Mouse (Mus musculus) heart, embryonic 13.5 days (tissue): ENCODE data around the gene Olfr20. TPM values are rescaled to one million over a fixed set of nuclear protein-coding genes. Genes with fewer than 3 reads are reported as not detected.
"Not testable (repeated sequence)": the region's sequence is repeated elsewhere in the genome, so short reads cannot be mapped to it uniquely, and the experiment has no call there.

Source experiments
- ATAC-seq: fragments of 200-750 bp; cut with Nextera tagmentation; 2 replicates; pipeline ENCODE4 v1.8.0; 2017; ENCODE audit warnings: moderate TSS enrichment; ENCODE audit not compliant: insufficient number of reproducible peaks, low FRiP score, low TSS enrichment; ENCODE audit errors: extremely low read depth
- H3K27ac ChIP-seq: fragments of 300-500 bp; sonication (generic); replicated peaks from 2 replicates; pipeline ENCODE4 v1.5.1; 2015; ENCODE audit warnings: moderate library complexity, mild to moderate bottlenecking, inconsistent platforms
- H3K27me3 ChIP-seq: fragments of 300-500 bp; sonication (generic); replicated peaks from 2 replicates; pipeline ENCODE4 v1.6.1; 2015; ENCODE audit warnings: mild to moderate bottlenecking, inconsistent platforms
- H3K36me3 ChIP-seq: fragments of 300-500 bp; sonication (generic); 2 replicates; pipeline ENCODE4 v1.6.1; 2015; ENCODE audit warnings: mild to moderate bottlenecking, inconsistent platforms
- H3K4me1 ChIP-seq: fragments of 300-500 bp; sonication (generic); 2 replicates; pipeline ENCODE4 v1.6.1; 2015; ENCODE audit warnings: inconsistent platforms
- H3K4me2 ChIP-seq: fragments of 300-500 bp; sonication (generic); 2 replicates; pipeline ENCODE4 v1.6.1; 2015; ENCODE audit warnings: inconsistent platforms, mild to moderate bottlenecking, moderate library complexity
- H3K4me3 ChIP-seq: fragments of 300-500 bp; sonication (generic); 2 replicates; pipeline ENCODE4 v1.5.1; 2015; ENCODE audit warnings: moderate library complexity, mild to moderate bottlenecking, inconsistent platforms
- H3K9ac ChIP-seq: fragments of 300-500 bp; sonication (generic); 2 replicates; pipeline ENCODE4 v1.6.1; 2015; ENCODE audit warnings: inconsistent platforms, mild to moderate bottlenecking, moderate library complexity
- H3K9me3 ChIP-seq: fragments of 300-500 bp; sonication (generic); 2 replicates; pipeline ENCODE4 v1.6.1; 2016; ENCODE audit warnings: inconsistent platforms
- WGBS: fragments of 180-500 bp; shearing (Covaris S2); methylation state at CpG from one replicate; pipeline ENCODE4 v1.1.7; 2015; ENCODE audit warnings: mixed read lengths; 5-methylcytosine and 5-hydroxymethylcytosine counted together
- polyA plus RNA-seq: library from polyadenylated mRNA; unstranded; fragments of >200 nt; fragmentation: Nextera tagmentation; extraction: Ambion mirVana; gene quantifications from 2 replicates; pipeline ENCODE4 v1.2.1, GENCODE M21; 2015

Olfr20 gene
- not detected in 2 replicates for polyA plus RNA-seq

- Histone ChIP-seq H3K27ac (no peak within 1 kb of the TSS), H3K4me3 (no peak within 1 kb of the TSS), H3K4me1 (no peaks in the 10 kb centered on the region), H3K9ac (no peak within 1 kb of the TSS), H3K4me2 (no peak within 1 kb of the TSS), H3K9me3 (no peaks in the 10 kb centered on the region), H3K27me3 (no peaks in the 10 kb centered on the region), H3K36me3 (no peaks in the 10 kb centered on the region)
- 41% methylated on average over 3 of the region's 3 CpGs for WGBS
- ATAC-seq = no peak
Measured at GRCm38 (mm10) chr11:73350483-73350882, at the start of gene Olfr20. Gene Olfr20 (plus strand): TSS chr11:73350783.

- Histone ChIP-seq H3K4me2 (no peak overlapping the region), H3K4me3 (no peak overlapping the region), H3K27ac (no peak overlapping the region), H3K27me3 (no peaks in the 10 kb centered on the region), H3K36me3 (no peaks in the 10 kb centered on the region), H3K9ac (no peak overlapping the region), H3K9me3 (no peaks in the 10 kb centered on the region), H3K4me1 (no peaks in the 10 kb centered on the region)
- 49% methylated on average over 2 of the region's 2 CpGs for WGBS
- ATAC-seq = no peak
Measured at GRCm38 (mm10) chr11:73303123-73303522, 47.5 kb upstream of the Olfr20 start.

- Histone ChIP-seq H3K4me1 (no peaks in the 10 kb centered on the region), H3K9ac (no peak overlapping the region), H3K4me3 (no peak overlapping the region), H3K27ac (no peak overlapping the region), H3K27me3 (no peaks in the 10 kb centered on the region), H3K9me3 (no peaks in the 10 kb centered on the region), H3K4me2 (no peak overlapping the region), H3K36me3 (no peaks in the 10 kb centered on the region)
- WGBS = 40% methylated on average over 3 of the region's 3 CpGs
- no peak for ATAC-seq
Measured at GRCm38 (mm10) chr11:73315961-73316360, 34.6 kb upstream of the Olfr20 start.

- not testable (repeated sequence) for H3K4me1 ChIP-seq, H3K9me3 ChIP-seq, H3K4me2 ChIP-seq, ATAC-seq, H3K27ac ChIP-seq, H3K9ac ChIP-seq, H3K27me3 ChIP-seq, H3K36me3 ChIP-seq, H3K4me3 ChIP-seq
- WGBS = 58% methylated on average over 2 of the region's 2 CpGs
Measured at GRCm38 (mm10) chr11:73318581-73318980, 32.0 kb upstream of the Olfr20 start.

GRCm38 (mm10) chr11:73321064-73321463 is 29.5 kb upstream of the Olfr20 start:
- H3K4me1 ChIP-seq, H3K4me3 ChIP-seq, H3K4me2 ChIP-seq, H3K27ac ChIP-seq, H3K27me3 ChIP-seq, ATAC-seq, H3K36me3 ChIP-seq, H3K9me3 ChIP-seq, H3K9ac ChIP-seq: not testable (repeated sequence)
- 76% methylated on average over 13 of the region's 13 CpGs for WGBS

GRCm38 (mm10) chr11:73323906-73324830 is 26.4 kb upstream of the Olfr20 start:
- H3K4me2 ChIP-seq = no peak overlapping the region
- H3K4me3 ChIP-seq = no peak overlapping the region
- 65% methylated on average over 9 of the region's 9 CpGs for WGBS

GRCm38 (mm10) chr11:73326485-73326886 is 24.1 kb upstream of the Olfr20 start:
- Histone ChIP-seq H3K27me3 (no peaks in the 10 kb centered on the region), H3K9me3 (no peaks in the 10 kb centered on the region), H3K9ac (no peak overlapping the region), H3K4me2 (no peak overlapping the region), H3K4me3 (no peak overlapping the region), H3K27ac (no peak overlapping the region), H3K4me1 (no peaks in the 10 kb centered on the region), H3K36me3 (no peaks in the 10 kb centered on the region)
- WGBS = 61% methylated on average over 12 of the region's 12 CpGs
- no peak for ATAC-seq

More at GRCm38 (mm10) chr11:73323906-73324830, 26.4 kb upstream of the Olfr20 start:
- no peaks in the 10 kb centered on the region for H3K9me3 ChIP-seq
- H3K27me3 ChIP-seq = no peaks in the 10 kb centered on the region
- ATAC-seq = no peak
- no peak overlapping the region for H3K27ac ChIP-seq
- no peaks in the 10 kb centered on the region for H3K36me3 ChIP-seq
- H3K4me1 ChIP-seq = no peaks in the 10 kb centered on the region
- no peak overlapping the region for H3K9ac ChIP-seq

GRCm38 (mm10) chr11:73327361-73327760 is 23.2 kb upstream of the Olfr20 start:
- H3K9ac ChIP-seq = no peak overlapping the region
- WGBS = 56% methylated on average over 4 of the region's 4 CpGs
- no peak overlapping the region for H3K27ac ChIP-seq
- H3K4me3 ChIP-seq = no peak overlapping the region
- no peaks in the 10 kb centered on the region for H3K36me3 ChIP-seq
- no peaks in the 10 kb centered on the region for H3K4me1 ChIP-seq
- ATAC-seq = no peak
- no peaks in the 10 kb centered on the region for H3K27me3 ChIP-seq
- H3K4me2 ChIP-seq = no peak overlapping the region
- no peaks in the 10 kb centered on the region for H3K9me3 ChIP-seq

GRCm38 (mm10) chr11:73329442-73329841 is 21.1 kb upstream of the Olfr20 start, which contains the start of the genes Aspa, Gm49340 and Spata22:
Gene Aspa (minus strand): TSS chr11:73329596.
Gene Gm49340 (plus strand): TSS chr11:73329741.
Gene Spata22 (plus strand): TSS chr11:73329741.
- H3K4me2 ChIP-seq = no peak within 1 kb of the TSS
- WGBS = 67% methylated on average over 27 of the region's 27 CpGs
- no peaks in the 10 kb centered on the region for H3K9me3 ChIP-seq
- H3K9ac ChIP-seq = no peak within 1 kb of the TSS
- H3K4me1 ChIP-seq = no peaks in the 10 kb centered on the region
- no peak for ATAC-seq
- no peaks in the 10 kb centered on the region for H3K27me3 ChIP-seq
- H3K4me3 ChIP-seq = no peak within 1 kb of the TSS
- no peaks in the 10 kb centered on the region for H3K36me3 ChIP-seq
- no peak within 1 kb of the TSS for H3K27ac ChIP-seq

- no peak for ATAC-seq
- Histone ChIP-seq H3K4me1 (no peaks in the 10 kb centered on the region), H3K4me3 (no peak overlapping the region), H3K27me3 (no peaks in the 10 kb centered on the region), H3K36me3 (no peaks in the 10 kb centered on the region), H3K9ac (no peak overlapping the region), H3K4me2 (no peak overlapping the region), H3K9me3 (no peaks in the 10 kb centered on the region), H3K27ac (no peak overlapping the region)
- 63% methylated on average over 2 of the region's 2 CpGs for WGBS
Measured at GRCm38 (mm10) chr11:73333357-73333756, 17.2 kb upstream of the Olfr20 start.

- H3K27ac ChIP-seq = no peak overlapping the region
- no peak for ATAC-seq
- H3K4me2 ChIP-seq = no peak overlapping the region
- 65% methylated on average over 4 of the region's 4 CpGs for WGBS
- H3K9ac ChIP-seq = no peak overlapping the region
- no peaks in the 10 kb centered on the region for H3K36me3 ChIP-seq
- no peaks in the 10 kb centered on the region for H3K9me3 ChIP-seq
- no peaks in the 10 kb centered on the region for H3K27me3 ChIP-seq
- no peak overlapping the region for H3K4me3 ChIP-seq
- no peaks in the 10 kb centered on the region for H3K4me1 ChIP-seq
Measured at GRCm38 (mm10) chr11:73336919-73337318, 13.7 kb upstream of the Olfr20 start.

- Histone ChIP-seq H3K36me3 (no peaks in the 10 kb centered on the region), H3K27ac (no peak within 1 kb of the TSS), H3K27me3 (no peaks in the 10 kb centered on the region), H3K4me3 (no peak within 1 kb of the TSS), H3K4me1 (no peaks in the 10 kb centered on the region), H3K9ac (no peak within 1 kb of the TSS), H3K4me2 (no peak within 1 kb of the TSS), H3K9me3 (no peaks in the 10 kb centered on the region)
- 74% methylated on average over 2 of the region's 2 CpGs for WGBS
- no peak for ATAC-seq
Measured at GRCm38 (mm10) chr11:73370946-73371345, 20.4 kb downstream of the Olfr20 start, which contains the start of gene Olfr376. Gene Olfr376 (plus strand): TSS chr11:73371246.
